Mouse (Mus musculus): ENCODE results near the gene Gm4498. TPM values are rescaled to one million over a fixed set of nuclear protein-coding genes. Genes with fewer than 3 reads are reported as not detected.

Gene Gm4498
- total RNA-seq (2023) = not detected

GRCm38 (mm10) chr7:20233728-20234127 is at the start of gene Gm4498:
Gm4498 (minus strand) TSS chr7:20233828.

GRCm38 (mm10) chr7:20262734-20263133 is 29.1 kb upstream of the Gm4498 start, which contains the start of gene Gm5890:
Gm5890 (minus strand) TSS chr7:20262834.

GRCm38 (mm10) chr7:20205507-20205906 is 28.1 kb downstream of the Gm4498 start, which contains the start of gene Gm6164:
Gm6164 (minus strand) TSS chr7:20205607.

GRCm38 (mm10) chr7:20193410-20193809 is 40.2 kb downstream of the Gm4498 start, which contains the start of gene Vmn1r95:
Vmn1r95 (plus strand) TSS chr7:20193710.

Other genes starting within 250 kb of the Gm4498 start
- gene Nlrp9b, start 242.4 kb downstream of the Gm4498 start, total RNA-seq (2023) = not detected
- not detected for gene Vmn1r91, start 134.1 kb downstream of the Gm4498 start, total RNA-seq (2023)
- not detected for gene Gm16442, start 111.2 kb downstream of the Gm4498 start, total RNA-seq (2023)
- gene Vmn1r93, start 94.7 kb downstream of the Gm4498 start, total RNA-seq (2023) = not detected
- gene Vmn1r94, start 65.5 kb downstream of the Gm4498 start, total RNA-seq (2023) = not detected
- gene Vmn1r95, start 40.1 kb downstream of the Gm4498 start, total RNA-seq (2023) = not detected
- not detected for gene Gm6164, start 28.2 kb downstream of the Gm4498 start, total RNA-seq (2023)
- not detected for gene Gm5890, start 29.0 kb upstream of the Gm4498 start, total RNA-seq (2023)
- not detected for gene Gm4133, start 100.2 kb upstream of the Gm4498 start, total RNA-seq (2023)
- not detected for gene Gm5728, start 141.6 kb upstream of the Gm4498 start, total RNA-seq (2023)
- gene Vmn1r100, start 184.1 kb upstream of the Gm4498 start, total RNA-seq (2023) = not detected
- gene Vmn1r101, start 208.8 kb upstream of the Gm4498 start, total RNA-seq (2023) = not detected
- not detected for gene Gm10670, start 241.1 kb upstream of the Gm4498 start, total RNA-seq (2023)

Data from CD8-positive naive resting alpha-beta T cell, adult 57 days (primary cell).